Mouse (Mus musculus) ES-E14 (cell line): ENCODE measurements at regions not wholly inside any gene's neighbourhood (a gene's known extent, or its start where the extent isn't known, plus 50 kb on each side); places are given as distances from the start of the nearest gene placed in this dataset.

Experiments
- DNase-seq: peaks from one replicate; pipeline ENCODE4 v3.0.0-alpha.2; 2013; ENCODE audit warnings: low read depth, low spot score
- H3K27ac ChIP-seq: 2 replicates; pipeline ENCODE4 v1.5.1; 2012; ENCODE audit warnings: low read depth, mild to moderate bottlenecking, low read length, moderate library complexity, mixed read lengths; ENCODE audit not compliant: poor library complexity, insufficient read depth, severe bottlenecking
- H3K36me3 ChIP-seq: 2 replicates; pipeline ENCODE4 v1.6.1; 2012; ENCODE audit warnings: mild to moderate bottlenecking, low read length, moderate library complexity, mixed read lengths; ENCODE audit not compliant: control insufficient read depth, poor library complexity, insufficient read depth, severe bottlenecking
- H3K4me1 ChIP-seq, 2 experiments: fragments of 150-350 bp in 1 of 2; sonication (generic) in 1 of 2; 2 replicates each; pipeline ENCODE4 v1.6.1; 2012; ENCODE audit warnings: low read length in 2 of 2, mild to moderate bottlenecking in 1 of 2, mixed read lengths in 1 of 2; ENCODE audit not compliant: control insufficient read depth in 2 of 2, insufficient read depth in 2 of 2, poor library complexity in 1 of 2
- H3K4me3 ChIP-seq, 2 experiments: fragments of 150-350 bp in 1 of 2; sonication (generic) in 1 of 2; 2 replicates each; pipeline ENCODE4 v1.5.1; 2012; ENCODE audit warnings: low read length in 2 of 2, low read depth in 1 of 2, mild to moderate bottlenecking in 1 of 2, mixed read lengths in 1 of 2; ENCODE audit not compliant: insufficient read depth in 1 of 2, poor library complexity in 1 of 2, severe bottlenecking in 1 of 2
- H3K9ac ChIP-seq: 2 replicates; pipeline ENCODE4 v1.6.1; 2012; ENCODE audit warnings: low read depth, mild to moderate bottlenecking, low read length, mixed read lengths; ENCODE audit not compliant: poor library complexity, insufficient read depth, severe bottlenecking
- H3K9me3 ChIP-seq: fragments of 150-350 bp; sonication (generic); 2 replicates; pipeline ENCODE4 v1.6.1; 2012; ENCODE audit warnings: low read depth, mild to moderate bottlenecking, low read length; ENCODE audit not compliant: control insufficient read depth, insufficient read depth
- CHD2 ChIP-seq: IDR thresholded peaks from 2 replicates; pipeline ENCODE4 v1.6.1; 2014; ENCODE audit warnings: mild to moderate bottlenecking, low read depth, low read length, inconsistent platforms
- HCFC1 ChIP-seq: IDR thresholded peaks from 2 replicates; pipeline ENCODE4 v1.6.1; 2012; ENCODE audit warnings: low read length, inconsistent platforms, borderline replicate concordance; ENCODE audit not compliant: insufficient read depth
- MAFK ChIP-seq: IDR thresholded peaks from 2 replicates; pipeline ENCODE4 v1.6.1; 2014; ENCODE audit warnings: mild to moderate bottlenecking, low read depth, low read length, inconsistent platforms; ENCODE audit not compliant: insufficient read depth
- ZC3H11A ChIP-seq: IDR thresholded peaks from 2 replicates; pipeline ENCODE4 v1.6.1; 2012; ENCODE audit warnings: low read depth, mild to moderate bottlenecking, inconsistent platforms, low read length, borderline replicate concordance
- ZNF384 ChIP-seq: IDR thresholded peaks from 2 replicates; pipeline ENCODE4 v1.6.1; 2012; ENCODE audit warnings: low read depth, low read length, inconsistent platforms
- in situ Hi-C, 2 experiments: fragments of 600-800 bp; cut with MboI; formaldehyde crosslinking; loops; one replicate each; pipeline ENCODE4 v1.15.1; 2025; ENCODE audit warnings: low sequenced_read_pairs in 2 of 2, inconsistent platforms in 1 of 2; ENCODE audit not compliant: unreplicated experiment in 2 of 2

- no peak for DNase-seq
- in situ Hi-C loops, result no loop called here
- Histone ChIP-seq H3K4me1 (no peaks in the 10 kb centered on the region), H3K9ac (no peak overlapping the region), H3K36me3 (no peaks in the 10 kb centered on the region), H3K27ac (no peak overlapping the region), H3K9me3 (no peaks in the 10 kb centered on the region), H3K4me3 (no peak overlapping the region)
- TF ChIP-seq MAFK, result no peak
- no peak for TF ChIP-seq ZC3H11A
- no peak for TF ChIP-seq ZNF384
- TF ChIP-seq HCFC1, result no peak
- TF ChIP-seq CHD2, result no peak
Measured at GRCm38 (mm10) chr15:11744903-11745302, 162.2 kb downstream of the Npr3 start.

GRCm38 (mm10) chr15:11744296-11744695 is 162.8 kb downstream of the Npr3 start:
- H3K36me3 ChIP-seq, result no peaks in the 10 kb centered on the region
- no peaks in the 10 kb centered on the region for H3K9me3 ChIP-seq
- TF ChIP-seq ZNF384 (no peak), HCFC1 (no peak), MAFK (no peak)
- no peaks in the 10 kb centered on the region for H3K4me1 ChIP-seq
- no peak overlapping the region for H3K4me3 ChIP-seq
- DNase-seq, result no peak
- in situ Hi-C loops, result no loop called here
- no peak overlapping the region for H3K9ac ChIP-seq
- H3K27ac ChIP-seq, result no peak overlapping the region

GRCm38 (mm10) chr15:11742820-11743219 is 164.3 kb downstream of the Npr3 start:
- in situ Hi-C loops, result no loop called here
- Histone ChIP-seq H3K9ac (no peak overlapping the region), H3K36me3 (no peaks in the 10 kb centered on the region), H3K4me1 (no peaks in the 10 kb centered on the region), H3K9me3 (no peaks in the 10 kb centered on the region), H3K4me3 (no peak overlapping the region), H3K27ac (no peak overlapping the region)
- TF ChIP-seq ZC3H11A (no peak), HCFC1 (no peak), MAFK (no peak)
- DNase-seq, result no peak

- DNase-seq, result no peak
- H3K36me3 ChIP-seq, result no peaks in the 10 kb centered on the region
- H3K27ac ChIP-seq, result no peak overlapping the region
- H3K9ac ChIP-seq, result no peak overlapping the region
- no peak overlapping the region for H3K4me3 ChIP-seq
- no peaks in the 10 kb centered on the region for H3K9me3 ChIP-seq
- H3K4me1 ChIP-seq, result no peaks in the 10 kb centered on the region
- TF ChIP-seq ZC3H11A (no peak), CHD2 (no peak), ZNF384 (no peak), MAFK (no peak), HCFC1 (no peak)
- in situ Hi-C loops, result no loop called here
Measured at GRCm38 (mm10) chr15:11742346-11742729, 164.7 kb downstream of the Npr3 start.

GRCm38 (mm10) chr15:11741598-11742345 is 165.3 kb downstream of the Npr3 start:
- no peaks in the 10 kb centered on the region for H3K9me3 ChIP-seq
- DNase-seq, result no peak
- TF ChIP-seq CHD2, result no peak
- TF ChIP-seq HCFC1, result no peak
- TF ChIP-seq ZNF384, result no peak
- no peak for TF ChIP-seq ZC3H11A
- no peak for TF ChIP-seq MAFK
- no peak overlapping the region for H3K4me3 ChIP-seq
- in situ Hi-C loops, result no loop called here
- H3K36me3 ChIP-seq, result no peaks in the 10 kb centered on the region
- H3K9ac ChIP-seq, result no peak overlapping the region
- no peak overlapping the region for H3K27ac ChIP-seq
- no peaks in the 10 kb centered on the region for H3K4me1 ChIP-seq
